Mouse (Mus musculus) myocyte (in vitro differentiated cells): ENCODE results near the gene Nmrk1.

Experiments used
- CEBPB ChIP-seq: IDR thresholded peaks from 2 replicates; pipeline ENCODE4 v1.6.1; 2011; ENCODE audit warnings: mild to moderate bottlenecking, moderate library complexity; ENCODE audit not compliant: poor library complexity, insufficient read depth, severe bottlenecking
- E2F4 ChIP-seq: IDR thresholded peaks from one replicate; pipeline ENCODE4 v1.6.1; 2011; ENCODE audit warnings: mild to moderate bottlenecking, control low read depth, moderate library complexity; ENCODE audit not compliant: insufficient read depth
- MAX ChIP-seq: IDR thresholded peaks from one replicate; pipeline ENCODE4 v1.6.1; 2011; ENCODE audit warnings: low read depth, mild to moderate bottlenecking, control low read depth
- MYOD1 ChIP-seq, 3 experiments: IDR thresholded peaks; one replicate each; pipeline ENCODE4 v1.6.1; 2011; ENCODE audit warnings: control low read depth in 2 of 3, low read depth in 2 of 3, mild to moderate bottlenecking in 2 of 3, moderate library complexity in 1 of 3; ENCODE audit not compliant: insufficient read length in 2 of 3, control insufficient read depth in 1 of 3
- MYOG ChIP-seq, 3 experiments: IDR thresholded peaks; one replicate each; pipeline ENCODE4 v1.6.1; 2011; ENCODE audit warnings: control low read depth in 2 of 3, low read depth in 2 of 3, mild to moderate bottlenecking in 2 of 3; ENCODE audit not compliant: insufficient read length in 2 of 3, control insufficient read depth in 1 of 3, insufficient read depth in 1 of 3
- POLR2A ChIP-seq: IDR thresholded peaks from one replicate; pipeline ENCODE4 v1.6.1; 2011; ENCODE audit warnings: low read depth, mild to moderate bottlenecking, control low read depth, moderate library complexity; ENCODE audit not compliant: insufficient read length
- POLR2AphosphoS2 ChIP-seq: IDR thresholded peaks from one replicate; pipeline ENCODE4 v1.6.1; 2011; ENCODE audit warnings: low read depth, control low read depth; ENCODE audit not compliant: insufficient read length
- REST ChIP-seq: IDR thresholded peaks from one replicate; pipeline ENCODE4 v1.6.1; 2011; ENCODE audit warnings: mild to moderate bottlenecking, control low read depth, moderate library complexity; ENCODE audit not compliant: insufficient read depth, insufficient read length
- SRF ChIP-seq: IDR thresholded peaks from one replicate; pipeline ENCODE4 v1.6.1; 2011; ENCODE audit warnings: low read depth; ENCODE audit not compliant: control insufficient read depth, insufficient read length
- TCF12 ChIP-seq: IDR thresholded peaks from one replicate; pipeline ENCODE4 v1.6.1; 2011; ENCODE audit warnings: mild to moderate bottlenecking, control low read depth; ENCODE audit not compliant: poor library complexity, insufficient read depth, severe bottlenecking
- USF1 ChIP-seq: IDR thresholded peaks from one replicate; pipeline ENCODE4 v1.6.1; 2011; ENCODE audit warnings: low read depth, mild to moderate bottlenecking, control low read depth, moderate library complexity

DNA sequence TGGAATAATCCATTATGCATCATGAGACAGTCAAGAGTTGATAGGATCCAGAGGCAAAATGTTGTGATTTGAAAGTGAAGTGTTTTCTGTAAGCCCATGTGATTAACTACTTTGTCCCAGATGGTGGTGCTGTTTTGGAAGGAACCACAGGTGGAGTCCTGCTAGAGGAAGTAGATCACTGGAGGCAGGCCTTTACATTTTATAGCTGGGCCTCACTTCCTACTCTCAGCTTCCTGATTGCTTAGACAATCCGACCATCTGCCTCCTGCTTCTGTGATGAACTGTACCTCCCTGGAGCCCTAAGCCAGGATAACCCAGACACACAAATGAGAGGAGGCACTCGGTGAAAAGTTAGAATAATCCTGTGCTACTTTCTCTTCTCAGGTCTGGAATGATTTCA lies 32.2 kb downstream of the Nmrk1 start:
- no peak for TF ChIP-seq REST
- TF ChIP-seq MYOD1 (IDR thresholded peaks at IDR 0.05; ENCODE audit: control insufficient read depth in 1 of 3, insufficient read length in 2 of 3, low read depth in 2 of 3) = no peak
- TF ChIP-seq MAX = no peak
- TF ChIP-seq POLR2A = no peak
- no peak for TF ChIP-seq SRF
- no peak for TF ChIP-seq USF1
- no peak for TF ChIP-seq CEBPB
- no peak for TF ChIP-seq POLR2AphosphoS2
- TF ChIP-seq E2F4 = no peak
- no peak for TF ChIP-seq MYOG (IDR thresholded peaks at IDR 0.05; ENCODE audit: control insufficient read depth in 1 of 3, insufficient read depth in 1 of 3, insufficient read length in 2 of 3, low read depth in 2 of 3)
- no peak for TF ChIP-seq TCF12
